Mouse (Mus musculus): ENCODE data around the gene Cops6.

Cops6 gene

DNA sequence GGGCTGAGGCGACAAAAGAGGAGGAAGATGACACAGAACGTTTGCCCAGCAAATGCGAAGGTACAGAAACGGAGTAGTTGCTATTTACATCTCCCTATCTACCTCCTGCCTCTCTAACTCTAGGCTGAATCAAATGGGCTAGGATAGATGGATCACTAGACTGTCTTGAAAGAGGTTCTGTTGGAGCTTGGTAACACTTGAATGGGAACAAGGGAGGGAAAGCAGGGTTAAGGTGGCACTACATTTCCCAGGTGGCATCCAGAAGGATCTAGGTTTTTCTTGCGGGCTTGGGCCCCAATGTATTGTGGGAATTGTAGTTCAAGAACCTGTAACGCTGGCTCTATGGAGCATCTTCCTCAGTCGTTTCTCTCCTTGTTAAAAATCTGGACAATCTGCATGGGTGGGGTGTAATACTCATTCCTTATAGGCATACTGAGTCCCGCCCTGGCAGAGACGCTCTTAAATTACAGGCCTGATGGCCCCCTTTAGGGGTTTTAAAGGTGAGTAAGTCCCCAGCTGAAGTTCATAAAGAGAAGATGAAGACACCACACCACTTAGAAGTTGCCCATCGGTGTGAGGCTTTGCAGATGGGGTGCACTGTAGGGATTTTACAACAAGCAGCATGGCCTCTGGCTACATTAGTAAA lies 26.9 kb downstream of the Cops6 start:
- peak; percentile 90 for DNase-seq (ENCODE audit: low spot score)

DNA sequence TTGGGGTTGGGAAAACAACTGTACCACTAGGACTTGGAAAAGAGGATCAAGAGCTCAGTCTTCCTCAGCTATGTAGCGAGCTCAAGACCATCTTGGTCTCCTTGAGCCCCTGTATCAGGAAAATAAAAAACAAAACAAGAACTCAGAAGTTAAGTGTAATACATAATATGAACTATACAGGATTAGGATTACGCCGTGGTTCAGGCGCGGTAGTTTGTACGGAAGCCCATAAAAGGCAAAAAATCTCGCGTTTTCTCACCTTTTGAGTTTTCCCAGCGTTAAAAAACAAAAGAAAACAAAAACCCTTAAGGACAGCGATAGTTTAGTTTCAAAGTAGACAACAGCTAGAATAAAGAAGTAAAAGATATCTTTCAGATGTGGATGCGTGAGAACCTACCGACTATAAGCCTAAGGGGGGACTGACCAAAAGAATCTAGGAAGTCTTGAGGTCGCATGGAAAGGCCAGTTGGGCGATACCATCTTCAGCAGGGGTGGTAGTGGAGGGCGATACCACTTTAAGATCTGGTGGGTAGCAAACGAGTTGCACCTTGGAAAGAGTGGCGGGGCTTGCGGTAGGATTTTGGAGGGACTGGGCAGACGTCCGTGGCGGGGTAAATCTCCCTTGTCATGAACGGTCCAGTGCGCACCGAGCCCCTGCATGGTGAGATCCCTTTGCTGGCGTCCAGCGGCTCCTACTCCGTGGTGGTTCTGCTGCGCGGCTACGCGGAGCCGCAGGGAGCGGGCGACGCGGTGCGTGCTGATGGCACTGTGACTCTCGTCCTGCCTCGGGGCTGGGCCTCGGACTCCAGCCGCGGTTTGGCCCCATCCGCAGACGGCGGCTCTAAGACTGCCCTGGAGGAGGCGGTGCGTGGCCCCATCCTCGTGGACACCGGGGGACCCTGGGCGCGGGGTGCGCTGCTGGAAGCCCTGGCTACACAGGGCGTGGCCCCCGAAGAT lies 33.2 kb downstream of the Cops6 start, which contains the start of gene Mblac1:
Gene Mblac1 (plus strand): TSS at position 544 of the 957 bp plus-strand sequence.
- DNase-seq (ENCODE audit: low spot score) = peak; percentile 94

DNA sequence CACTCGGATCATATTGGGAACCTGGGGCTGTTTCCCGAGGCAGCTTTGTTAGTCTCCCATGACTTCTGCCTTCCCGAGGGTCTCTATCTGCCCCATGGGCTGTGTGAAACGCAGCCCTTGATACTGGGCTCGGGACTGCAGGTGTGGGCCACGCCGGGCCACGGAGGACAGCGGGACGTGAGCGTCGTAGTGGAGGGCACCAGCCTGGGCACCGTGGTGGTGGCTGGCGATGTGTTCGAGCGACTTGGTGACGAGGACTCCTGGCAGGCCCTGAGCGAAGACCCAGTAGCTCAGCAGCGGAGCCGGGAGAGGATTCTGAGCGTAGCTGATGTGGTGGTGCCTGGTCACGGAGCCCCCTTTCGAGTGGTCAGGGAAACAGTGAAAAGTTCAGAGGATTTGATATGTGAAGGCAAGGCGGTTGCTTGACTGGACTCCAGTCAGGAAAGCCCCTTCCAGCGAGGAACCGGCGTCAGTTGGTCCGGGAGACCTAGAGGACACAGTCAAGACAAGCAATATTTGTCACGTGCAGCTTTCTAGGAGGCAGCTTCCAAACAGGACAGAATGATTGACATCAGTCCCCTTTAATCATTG lies 34.0 kb downstream of the Cops6 start:
- peak; percentile 65 for DNase-seq (ENCODE audit: low spot score)

DNA sequence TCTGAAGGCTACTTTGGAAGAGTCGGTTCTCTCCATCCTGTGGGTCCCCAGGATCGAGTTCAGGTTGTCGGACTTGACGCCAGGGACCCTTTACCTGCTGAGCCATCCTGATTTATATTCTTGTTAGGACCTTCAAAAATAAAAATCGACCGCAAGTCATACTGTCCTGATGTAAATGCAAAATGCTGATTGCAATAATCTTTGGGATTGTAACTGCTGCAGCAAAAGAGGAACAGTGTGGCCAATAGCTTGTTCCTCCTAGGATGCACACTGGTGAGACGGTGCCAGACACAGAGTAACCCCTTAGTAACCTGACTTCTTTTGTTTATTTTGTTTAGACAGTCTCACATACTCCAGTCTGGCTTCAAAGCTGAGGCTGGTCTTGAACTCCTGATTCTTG lies 34.6 kb downstream of the Cops6 start:
- DNase-seq (ENCODE audit: low spot score) = no peak

DNA sequence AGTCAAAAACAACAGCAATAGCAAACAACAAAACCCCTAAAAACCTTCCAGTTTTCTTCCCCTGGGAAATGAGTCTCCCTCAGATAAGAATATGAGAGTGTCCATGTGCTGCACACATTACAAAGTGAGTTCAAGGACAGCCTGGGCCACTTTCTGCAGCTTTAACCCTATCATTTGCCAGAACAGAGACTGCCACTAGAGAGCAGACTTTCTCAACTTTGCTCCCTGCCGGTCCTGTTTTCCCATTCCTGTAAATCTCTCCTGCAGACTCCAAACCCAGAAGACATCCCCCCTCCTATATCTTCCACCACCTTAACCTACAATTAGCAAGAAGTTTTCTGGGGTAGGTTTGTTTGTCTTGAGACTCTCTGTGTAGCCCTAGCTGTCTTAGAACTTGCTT lies 38.7 kb downstream of the Cops6 start:
- DNase-seq (ENCODE audit: low spot score) = peak; percentile 28

DNA sequence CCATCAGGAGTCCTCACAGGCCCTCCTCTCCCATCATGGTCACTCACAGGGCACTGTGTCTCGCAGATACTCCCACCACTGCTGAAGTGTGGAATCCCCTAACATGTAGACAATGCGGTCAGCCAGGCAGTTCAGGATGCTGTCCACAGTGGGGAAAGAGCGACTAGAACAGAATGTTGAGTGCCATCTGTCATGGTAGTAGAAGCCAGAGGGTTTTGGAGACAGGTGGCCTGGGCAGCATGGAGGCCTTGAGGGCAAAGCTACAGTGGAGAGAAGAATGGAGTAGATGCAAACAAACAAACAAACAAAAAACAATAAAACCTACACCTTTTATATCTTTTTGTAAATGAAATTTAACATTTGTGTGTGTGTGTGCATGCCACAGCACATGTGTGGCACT lies 41.2 kb downstream of the Cops6 start:
- DNase-seq (ENCODE audit: low spot score) = no peak

DNA sequence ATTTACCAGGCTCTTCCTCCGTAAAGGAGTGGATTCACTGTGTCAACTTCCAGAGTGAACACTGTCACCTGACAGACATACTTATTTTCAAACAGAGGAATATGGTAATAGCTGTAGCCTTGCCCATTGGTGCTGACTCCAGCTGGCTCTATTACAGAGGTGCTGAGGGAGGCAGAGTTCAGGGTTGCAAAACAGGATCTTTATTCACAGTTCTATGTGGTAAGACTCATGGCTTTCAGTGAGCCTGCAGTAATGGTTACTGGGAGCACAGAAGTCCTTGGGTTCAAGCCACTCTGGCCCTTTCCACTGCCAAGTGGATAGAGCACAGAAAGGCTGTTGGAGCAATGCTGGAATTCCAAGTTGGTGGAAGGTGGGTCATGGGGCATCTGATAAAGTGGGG lies 46.4 kb downstream of the Cops6 start:
- no peak for DNase-seq (ENCODE audit: low spot score)

DNA sequence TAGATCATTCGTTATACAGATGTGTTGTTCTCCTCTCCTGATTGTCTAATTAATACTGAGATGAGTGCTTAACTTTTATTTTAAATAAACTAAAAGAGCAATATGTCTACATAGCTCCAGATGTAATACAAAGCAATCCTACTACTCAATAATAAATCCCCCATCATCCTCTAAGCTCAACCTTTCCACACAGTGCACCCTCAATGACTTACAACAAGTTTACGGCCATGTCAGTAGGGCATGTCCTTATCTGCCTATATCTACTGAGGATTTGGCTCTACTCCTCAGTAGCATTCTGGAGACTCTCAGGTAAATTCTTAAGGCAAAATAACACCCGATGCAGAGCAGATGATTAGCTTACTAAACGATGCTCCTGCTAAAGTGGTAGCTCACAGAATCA lies 47.0 kb downstream of the Cops6 start:
- no peak for DNase-seq (ENCODE audit: low spot score)
